18 mouse cellular contexts compared by ENCODE assay signal in genomic region chr13:58534216-58534841, GRCm38 (mm10).
DNase-seq lines count a peak whose midpoint lies in the region; ATAC-seq and TF ChIP-seq lines count a peak whose summit lies in the region.
"Had no signal": no experiment of that assay in that cellular context is flagged by ENCODE, and none has a peak within 500 bp of the region (broad histone marks: within the 10 kb centered on the region; RNA-seq: fewer than 3 reads in every experiment).

No protein-coding gene starts in this region.

- no peak overlapping the region for H3K4me2 ChIP-seq in kidney, postnatal 0 days (ENCODE audit: low read length)
- no peak overlapping the region for H3K4me2 ChIP-seq in hindbrain, embryonic 16.5 days (ENCODE audit: low read length)
- H3K4me2 ChIP-seq: kidney, embryonic 15.5 days; neural tube, embryonic 12.5 days had no signal

- no peak for TF ChIP-seq CTCF in kidney, postnatal 0 days (IDR thresholded peaks at IDR 0.05; ENCODE audit: low read depth)
- no peak for TF ChIP-seq CTCF in kidney, adult 2 months (conservative IDR thresholded peaks at IDR 0.05; ENCODE audit: insufficient read depth, insufficient read length, low read depth, low read length)
- no peak for TF ChIP-seq CTCF in G1E (IDR thresholded peaks at IDR 0.05; ENCODE audit: low read depth, low read length)

- H3K9me3 ChIP-seq in kidney, postnatal 0 days (replicated peaks; ENCODE audit: low read length): no peaks in the 10 kb centered on the region
- H3K9me3 ChIP-seq in G1E (replicated peaks): no peaks in the 10 kb centered on the region
- H3K9me3 ChIP-seq in hindbrain, embryonic 16.5 days (ENCODE audit: control insufficient read depth, low read length): no peaks in the 10 kb centered on the region
- H3K9me3 ChIP-seq: kidney, embryonic 15.5 days; neural tube, embryonic 12.5 days had no signal

- TF ChIP-seq POLR2A in kidney, adult 2 months (IDR thresholded peaks at IDR 0.05; ENCODE audit: low read depth, low read length): no peak

- 56% methylated on average over 7 of the region's 7 CpGs for WGBS in kidney, postnatal 0 days
- WGBS in kidney, adult 2 months: 63% methylated on average over 7 of the region's 7 CpGs
- WGBS in hindbrain, embryonic 16.5 days: 78% methylated on average over 7 of the region's 7 CpGs

- no peak for ATAC-seq in kidney, postnatal 0 days (replicated peaks; ENCODE audit: low FRiP score, low read depth)
- no peak for ATAC-seq in G1E (ENCODE audit: extremely low read depth, insufficient number of reproducible peaks, low FRiP score, poor library complexity, severe bottlenecking)
- no peak for ATAC-seq in hindbrain, embryonic 16.5 days
- ATAC-seq: activated CD4-positive, CD25-positive, alpha-beta regulatory T cell, adult 4 months; hindbrain, postnatal 0 days had no signal

- no peak overlapping the region for H3K9ac ChIP-seq in kidney, postnatal 0 days (ENCODE audit: low read depth, low read length)
- H3K9ac ChIP-seq in hindbrain, embryonic 16.5 days (ENCODE audit: low read depth, low read length): no peak overlapping the region
- H3K9ac ChIP-seq: kidney, embryonic 15.5 days; neural tube, embryonic 12.5 days had no signal

- H3K27ac ChIP-seq in kidney, postnatal 0 days: no peak overlapping the region
- no peak overlapping the region for H3K27ac ChIP-seq in kidney, adult 2 months (ENCODE audit: insufficient read depth, low read depth, low read length)
- H3K27ac ChIP-seq in hindbrain, embryonic 16.5 days (ENCODE audit: low read depth, low read length): no peak overlapping the region
- H3K27ac ChIP-seq: hindbrain, postnatal 0 days; kidney, embryonic 15.5 days; neural tube, embryonic 12.5 days had no signal

- no peaks in the 10 kb centered on the region for H3K4me1 ChIP-seq in kidney, postnatal 0 days (replicated peaks; ENCODE audit: insufficient read depth, low read length)
- no peaks in the 10 kb centered on the region for H3K4me1 ChIP-seq in kidney, adult 2 months (ENCODE audit: control insufficient read depth, insufficient read depth, low read length)
- H3K4me1 ChIP-seq in G1E (ENCODE audit: insufficient read depth, low read depth, low read length): peaks cover 59% of the 10 kb centered on the region
- no peaks in the 10 kb centered on the region for H3K4me1 ChIP-seq in hindbrain, embryonic 16.5 days (ENCODE audit: control insufficient read depth, insufficient read depth, low read depth, low read length)
- H3K4me1 ChIP-seq: kidney, embryonic 15.5 days; neural tube, embryonic 12.5 days had no signal

- no peak overlapping the region for H3K4me3 ChIP-seq in kidney, postnatal 0 days (replicated peaks; ENCODE audit: low read depth, low read length)
- no peak overlapping the region for H3K4me3 ChIP-seq in kidney, adult 2 months (ENCODE audit: insufficient read depth, low read depth, low read length)
- peak overlapping the region; percentile 45; the same call in 1 of the 2 replicates for H3K4me3 ChIP-seq in G1E (ENCODE audit: low read depth, low read length)
- no peak overlapping the region for H3K4me3 ChIP-seq in hindbrain, embryonic 16.5 days (ENCODE audit: low read length)
- H3K4me3 ChIP-seq: erythroblast, embryonic 14.5 days; kidney, embryonic 15.5 days; neural tube, embryonic 12.5 days had no signal

- no peaks in the 10 kb centered on the region for H3K27me3 ChIP-seq in kidney, postnatal 0 days (ENCODE audit: insufficient read depth, low read length)
- H3K27me3 ChIP-seq in kidney, adult 2 months (replicated peaks; ENCODE audit: control insufficient read depth, insufficient read depth, low read length): no peaks in the 10 kb centered on the region
- no peaks in the 10 kb centered on the region for H3K27me3 ChIP-seq in G1E (ENCODE audit: insufficient read depth, low read length)
- no peaks in the 10 kb centered on the region for H3K27me3 ChIP-seq in hindbrain, embryonic 16.5 days (replicated peaks; ENCODE audit: control insufficient read depth, insufficient read depth, low read length)
- H3K27me3 ChIP-seq: CH12.LX; kidney, embryonic 15.5 days; neural tube, embryonic 12.5 days had no signal

- H3K36me3 ChIP-seq in kidney, postnatal 0 days (ENCODE audit: insufficient read depth, low read length): no peaks in the 10 kb centered on the region
- H3K36me3 ChIP-seq in kidney, adult 2 months (ENCODE audit: control insufficient read depth, insufficient read depth, low read length): no peaks in the 10 kb centered on the region
- H3K36me3 ChIP-seq in G1E (replicated peaks): peaks cover 33% of the 10 kb centered on the region
- no peaks in the 10 kb centered on the region for H3K36me3 ChIP-seq in hindbrain, embryonic 16.5 days (ENCODE audit: control insufficient read depth, insufficient read depth, low read length)
- H3K36me3 ChIP-seq: kidney, embryonic 15.5 days; neural tube, embryonic 12.5 days had no signal

- peak; percentile 35 for DNase-seq in kidney, postnatal 0 days (ENCODE audit: low spot score)
- no peak for DNase-seq in kidney, adult 2 months
- DNase-seq in 3T3-L1 (ENCODE audit: low read depth, low spot score) (peak; percentile 97), G1E (ENCODE audit: low spot score) (no peak)
- peak; percentile 47 for DNase-seq in brain, adult 2 months (ENCODE audit: low read depth, low spot score)
- no peak for DNase-seq in layer of hippocampus, adult 9-10 months (ENCODE audit: low spot score)
- DNase-seq in layer of hippocampus, adult 11-12 months (ENCODE audit: low spot score): no peak
- DNase-seq: cerebellum, adult 11-12 months; lung, postnatal 10 days; midbrain, embryonic 14.5 days; thymus, postnatal 36 days had no signal

Comparison
In these comparisons a context has a peak if more than half of its experiments do, and no peak if none do; other contexts are left out.
1. DNase-seq: peak in kidney, postnatal 0 days (single experiment), 3T3-L1 (single experiment) and brain, adult 2 months (single experiment); none in kidney, adult 2 months (single experiment), G1E (single experiment), layer of hippocampus, adult 9-10 months (single experiment) and layer of hippocampus, adult 11-12 months (single experiment).